Mouse (Mus musculus) spleen, adult 12 weeks (tissue): ENCODE measurements around the gene Mrpl50.
A peak's percentile ranks its signal among the peaks of the same experiment; 100 is the strongest.
"Not testable (repeated sequence)": the region's sequence is repeated elsewhere in the genome, so short reads cannot be mapped to it uniquely, and the experiment has no call there.

ENCODE experiments used
- DNase-seq: peaks from one replicate; pipeline ENCODE4 v3.0.0; 2022; ENCODE audit warnings: low spot score

Gene Mrpl50

GRCm38 (mm10) chr4:49520572-49521340, at the start of gene Mrpl50, which contains the start of gene Zfp189:
Gene Mrpl50, minus strand, starts transcription at chr4:49521093.
Gene Zfp189, plus strand, starts transcription at chr4:49521176.
- peak; percentile 84 for DNase-seq

- peak; percentile 29 for DNase-seq
Observed at GRCm38 (mm10) chr4:49567613-49568012, 46.7 kb upstream of the Mrpl50 start.

- no peak for DNase-seq
Observed at GRCm38 (mm10) chr4:49559915-49560772, 39.3 kb upstream of the Mrpl50 start.

GRCm38 (mm10) chr4:49558181-49558580, 37.3 kb upstream of the Mrpl50 start:
- no peak for DNase-seq

- DNase-seq, result no peak
Observed at GRCm38 (mm10) chr4:49557375-49557774, 36.5 kb upstream of the Mrpl50 start.

- no peak for DNase-seq
Observed at GRCm38 (mm10) chr4:49553380-49553779, 32.5 kb upstream of the Mrpl50 start.

- no peak for DNase-seq
Observed at GRCm38 (mm10) chr4:49549383-49549782, 28.5 kb upstream of the Mrpl50 start, which contains the start of gene Aldob. Gene Aldob, minus strand, starts transcription at chr4:49549546.

GRCm38 (mm10) chr4:49547544-49548219, 26.8 kb upstream of the Mrpl50 start:
- DNase-seq, result no peak

GRCm38 (mm10) chr4:49546873-49547543, 26.1 kb upstream of the Mrpl50 start:
- DNase-seq, result no peak

GRCm38 (mm10) chr4:49546026-49546425, 25.1 kb upstream of the Mrpl50 start:
- no peak for DNase-seq

- DNase-seq, result no peak
Observed at GRCm38 (mm10) chr4:49540966-49541365, 20.1 kb upstream of the Mrpl50 start.

GRCm38 (mm10) chr4:49539665-49540064, 18.8 kb upstream of the Mrpl50 start:
- no peak for DNase-seq

- DNase-seq, result no peak
Observed at GRCm38 (mm10) chr4:49536671-49537070, 15.8 kb upstream of the Mrpl50 start.

GRCm38 (mm10) chr4:49535675-49536294, 14.9 kb upstream of the Mrpl50 start:
- DNase-seq, result no peak

GRCm38 (mm10) chr4:49535036-49535435, 14.1 kb upstream of the Mrpl50 start:
- no peak for DNase-seq

GRCm38 (mm10) chr4:49522576-49522975, 1.7 kb upstream of the Mrpl50 start:
- no peak for DNase-seq

GRCm38 (mm10) chr4:49521346-49521745, 453 bp upstream of the Mrpl50 start:
- no peak for DNase-seq

- no peak for DNase-seq
Observed at GRCm38 (mm10) chr4:49519476-49519875, 1.4 kb downstream of the Mrpl50 start.

GRCm38 (mm10) chr4:49514441-49514840, 6.5 kb downstream of the Mrpl50 start:
- DNase-seq, result no peak

- no peak for DNase-seq
Observed at GRCm38 (mm10) chr4:49512636-49513035, 8.3 kb downstream of the Mrpl50 start.

- not testable (repeated sequence) for DNase-seq
Observed at GRCm38 (mm10) chr4:49510236-49510835, 10.6 kb downstream of the Mrpl50 start.
